Mouse (Mus musculus) liver, postnatal 0 days (tissue): ENCODE results near the gene Sestd1.

Experiments used
- CTCF ChIP-seq: sonication (generic); IDR thresholded peaks from 2 replicates; pipeline ENCODE4 v1.5.1; 2016; ENCODE audit warnings: antibody characterized with exemption, low read depth
- EP300 ChIP-seq: IDR thresholded peaks from 2 replicates; pipeline ENCODE4 v1.6.1; 2016; ENCODE audit warnings: antibody characterized with exemption, low read depth, mild to moderate bottlenecking

- no peak for TF ChIP-seq CTCF
- no peak for TF ChIP-seq EP300
Observed at GRCm38 (mm10) chr2:77238046-77238445, 42.3 kb downstream of the Sestd1 start.
